Mouse (Mus musculus): ENCODE measurements around the gene Fam227a. TPM values are rescaled to one million over a fixed set of nuclear protein-coding genes. Genes with fewer than 3 reads are reported as not detected.
A peak's percentile ranks its signal among the peaks of the same experiment; 100 is the strongest.

Gene Fam227a
- polyA plus RNA-seq, 1 experiment from 2014 or later, result 2.5 TPM

- peaks cover 12% of the 10 kb centered on the region for H3K36me3 ChIP-seq
- H3K9me3 ChIP-seq, result no peaks in the 10 kb centered on the region
- peak within 1 kb of the TSS; percentile 83 for H3K27ac ChIP-seq
- H3K27me3 ChIP-seq, result no peaks in the 10 kb centered on the region
- peak; percentile 95 for ATAC-seq (ENCODE audit: insufficient number of reproducible peaks, insufficient read depth, low FRiP score, low TSS enrichment, low read depth)
- peak within 1 kb of the TSS; percentile 86 for H3K4me2 ChIP-seq
- peak within 1 kb of the TSS; percentile 68 for H3K4me3 ChIP-seq
- peak within 1 kb of the TSS; percentile 94 for H3K9ac ChIP-seq
- peaks cover 45% of the 10 kb centered on the region for H3K4me1 ChIP-seq
- WGBS, result under 1% methylated on average over 45 of the region's 45 CpGs
Observed at GRCm38 (mm10) chr15:79690426-79691022, 31.8 kb upstream of the Fam227a start, which contains the start of gene Gtpbp1. Gene Gtpbp1, plus strand, starts transcription at chr15:79690845.

GRCm38 (mm10) chr15:79689662-79690425, 31.1 kb upstream of the Fam227a start:
- Histone ChIP-seq H3K27ac (no peak overlapping the region; the same call in 1 of the 2 replicates), H3K27me3 (no peaks in the 10 kb centered on the region), H3K9me3 (no peaks in the 10 kb centered on the region), H3K36me3 (peaks cover 8% of the 10 kb centered on the region), H3K4me3 (peak overlapping the region; percentile 68), H3K4me1 (peaks cover 52% of the 10 kb centered on the region), H3K4me2 (peak overlapping the region; percentile 86), H3K9ac (0 out of 2 replicates have a peak overlapping the region, but pooled peaks have one; percentile 41)
- ATAC-seq (ENCODE audit: insufficient number of reproducible peaks, insufficient read depth, low FRiP score, low TSS enrichment, low read depth), result no peak
- 15% methylated on average over 24 of the region's 24 CpGs for WGBS

GRCm38 (mm10) chr15:79688268-79688956, 29.7 kb upstream of the Fam227a start:
- Histone ChIP-seq H3K9ac (peak overlapping the region; percentile 94), H3K9me3 (no peaks in the 10 kb centered on the region), H3K27ac (peak overlapping the region; percentile 98), H3K4me1 (peaks cover 65% of the 10 kb centered on the region), H3K27me3 (no peaks in the 10 kb centered on the region), H3K4me2 (peak overlapping the region; percentile 91), H3K36me3 (no peaks in the 10 kb centered on the region), H3K4me3 (peak overlapping the region; percentile 91)
- no peak for ATAC-seq (ENCODE audit: insufficient number of reproducible peaks, insufficient read depth, low FRiP score, low TSS enrichment, low read depth)
- whole genome bisulfite sequencing, result 2% methylated on average over 8 of the region's 8 CpGs

- Histone ChIP-seq H3K27me3 (no peaks in the 10 kb centered on the region), H3K9ac (peak within 1 kb of the TSS; percentile 94), H3K4me2 (peak within 1 kb of the TSS; percentile 91), H3K9me3 (no peaks in the 10 kb centered on the region), H3K36me3 (no peaks in the 10 kb centered on the region), H3K27ac (peak within 1 kb of the TSS; percentile 98), H3K4me1 (peaks cover 65% of the 10 kb centered on the region), H3K4me3 (peak within 1 kb of the TSS; percentile 91)
- ATAC-seq (ENCODE audit: insufficient number of reproducible peaks, insufficient read depth, low FRiP score, low TSS enrichment, low read depth), result peak; percentile 70
- WGBS, result under 1% methylated on average over 72 of the region's 72 CpGs
Observed at GRCm38 (mm10) chr15:79687646-79688267, 29.0 kb upstream of the Fam227a start, which contains the start of gene Josd1. Gene Josd1, minus strand, starts transcription at chr15:79687919.

GRCm38 (mm10) chr15:79687175-79687574, 28.4 kb upstream of the Fam227a start:
- under 1% methylated on average over 27 of the region's 33 CpGs for WGBS
- Histone ChIP-seq H3K27me3 (no peaks in the 10 kb centered on the region), H3K27ac (peak overlapping the region; percentile 98), H3K4me1 (peaks cover 63% of the 10 kb centered on the region), H3K4me2 (peak overlapping the region; percentile 91), H3K9ac (peak overlapping the region; percentile 94), H3K9me3 (no peaks in the 10 kb centered on the region), H3K4me3 (peak overlapping the region; percentile 91), H3K36me3 (no peaks in the 10 kb centered on the region)
- no peak for ATAC-seq (ENCODE audit: insufficient number of reproducible peaks, insufficient read depth, low FRiP score, low TSS enrichment, low read depth)

GRCm38 (mm10) chr15:79686046-79686869, 27.5 kb upstream of the Fam227a start:
- peak overlapping the region; percentile 91 for H3K4me2 ChIP-seq
- no peaks in the 10 kb centered on the region for H3K9me3 ChIP-seq
- peak overlapping the region; percentile 16; the same call in 1 of the 2 replicates for H3K27ac ChIP-seq
- peaks cover 57% of the 10 kb centered on the region for H3K4me1 ChIP-seq
- no peaks in the 10 kb centered on the region for H3K36me3 ChIP-seq
- 16% methylated on average over 15 of the region's 15 CpGs for WGBS
- H3K27me3 ChIP-seq, result no peaks in the 10 kb centered on the region
- H3K9ac ChIP-seq, result peak overlapping the region; percentile 94
- no peak for ATAC-seq (ENCODE audit: insufficient number of reproducible peaks, insufficient read depth, low FRiP score, low TSS enrichment, low read depth)
- H3K4me3 ChIP-seq, result peak overlapping the region; percentile 91

GRCm38 (mm10) chr15:79685141-79685641, 26.4 kb upstream of the Fam227a start:
- Histone ChIP-seq H3K27ac (no peak overlapping the region), H3K4me3 (peak overlapping the region; percentile 91), H3K4me1 (peaks cover 57% of the 10 kb centered on the region), H3K9ac (peak overlapping the region; percentile 94), H3K36me3 (no peaks in the 10 kb centered on the region), H3K4me2 (peak overlapping the region; percentile 91), H3K9me3 (no peaks in the 10 kb centered on the region), H3K27me3 (no peaks in the 10 kb centered on the region)
- ATAC-seq (ENCODE audit: insufficient number of reproducible peaks, insufficient read depth, low FRiP score, low TSS enrichment, low read depth), result no peak
- WGBS, result 21% methylated on average over 6 of the region's 6 CpGs

- Histone ChIP-seq H3K9me3 (no peaks in the 10 kb centered on the region), H3K27me3 (no peaks in the 10 kb centered on the region), H3K4me1 (peaks cover 52% of the 10 kb centered on the region), H3K4me3 (peak overlapping the region; percentile 91), H3K27ac (no peak overlapping the region), H3K9ac (peak overlapping the region; percentile 94), H3K4me2 (peak overlapping the region; percentile 91), H3K36me3 (peaks cover 1% of the 10 kb centered on the region; the same call in 1 of the 2 replicates)
- no peak for ATAC-seq (ENCODE audit: insufficient number of reproducible peaks, insufficient read depth, low FRiP score, low TSS enrichment, low read depth)
- WGBS, result 77% methylated on average over 6 of the region's 6 CpGs
Observed at GRCm38 (mm10) chr15:79684616-79685015, 25.9 kb upstream of the Fam227a start.

GRCm38 (mm10) chr15:79683707-79684465, 25.1 kb upstream of the Fam227a start:
- 71% methylated on average over 19 of the region's 19 CpGs for WGBS
- no peak overlapping the region for H3K27ac ChIP-seq
- peak overlapping the region; percentile 91 for H3K4me2 ChIP-seq
- H3K9ac ChIP-seq, result peak overlapping the region; percentile 94
- no peak for ATAC-seq (ENCODE audit: insufficient number of reproducible peaks, insufficient read depth, low FRiP score, low TSS enrichment, low read depth)
- H3K36me3 ChIP-seq, result peaks cover 5% of the 10 kb centered on the region; the same call in 1 of the 2 replicates
- H3K4me1 ChIP-seq, result peaks cover 50% of the 10 kb centered on the region
- no peaks in the 10 kb centered on the region for H3K27me3 ChIP-seq
- no peaks in the 10 kb centered on the region for H3K9me3 ChIP-seq
- peak overlapping the region; percentile 91 for H3K4me3 ChIP-seq

- Histone ChIP-seq H3K4me2 (no peak overlapping the region), H3K9ac (0 out of 2 replicates have a peak overlapping the region, but pooled peaks have one; percentile 37)
- ATAC-seq (ENCODE audit: insufficient number of reproducible peaks, insufficient read depth, low FRiP score, low TSS enrichment, low read depth), result no peak
Observed at GRCm38 (mm10) chr15:79683146-79683545, 24.4 kb upstream of the Fam227a start.

More at GRCm38 (mm10) chr15:79683146-79683545, 24.4 kb upstream of the Fam227a start:
- Histone ChIP-seq H3K27ac (no peak overlapping the region), H3K27me3 (no peaks in the 10 kb centered on the region), H3K4me3 (no peak overlapping the region), H3K4me1 (peaks cover 45% of the 10 kb centered on the region), H3K9me3 (no peaks in the 10 kb centered on the region), H3K36me3 (peaks cover 5% of the 10 kb centered on the region; the same call in 1 of the 2 replicates)
- 83% methylated on average over 6 of the region's 6 CpGs for WGBS

All from embryonic facial prominence, embryonic 13.5 days (tissue).